Mouse (Mus musculus) naive thymus-derived CD4-positive, alpha-beta T cell, adult 2 months (primary cell): ENCODE data around the gene Cryzl1.

Source experiments
- DNase-seq: peaks from one replicate; pipeline ENCODE4 v3.0.0-alpha.2; 2011; ENCODE audit warnings: low read depth

The Cryzl1 gene

GRCm38 (mm10) chr16:91740184-91740917 is 11.6 kb upstream of the Cryzl1 start:
- no peak for DNase-seq

- DNase-seq: no peak
Measured at GRCm38 (mm10) chr16:91738505-91738904, 9.7 kb upstream of the Cryzl1 start.

GRCm38 (mm10) chr16:91736046-91736816 is 7.5 kb upstream of the Cryzl1 start:
- no peak for DNase-seq

GRCm38 (mm10) chr16:91734771-91735170 is 6.0 kb upstream of the Cryzl1 start:
- no peak for DNase-seq

- no peak for DNase-seq
Measured at GRCm38 (mm10) chr16:91732816-91733215, 4.0 kb upstream of the Cryzl1 start.

- DNase-seq: no peak
Measured at GRCm38 (mm10) chr16:91730446-91730845, 1.7 kb upstream of the Cryzl1 start.

- DNase-seq: peak; percentile 56
Measured at GRCm38 (mm10) chr16:91729821-91730441, 1.2 kb upstream of the Cryzl1 start.

- peak; percentile 99 for DNase-seq
Measured at GRCm38 (mm10) chr16:91729066-91729482, 299 bp upstream of the Cryzl1 start, which contains the start of gene Itsn1. TSS of gene Itsn1 (plus strand) at chr16:91729281.

- DNase-seq: no peak
Measured at GRCm38 (mm10) chr16:91727433-91727832, 1.3 kb downstream of the Cryzl1 start.

GRCm38 (mm10) chr16:91724247-91724646 is 4.5 kb downstream of the Cryzl1 start:
- DNase-seq: peak; percentile 76

GRCm38 (mm10) chr16:91717399-91717798 is 11.4 kb downstream of the Cryzl1 start:
- DNase-seq: no peak

- no peak for DNase-seq
Measured at GRCm38 (mm10) chr16:91716927-91717349, 11.8 kb downstream of the Cryzl1 start.

GRCm38 (mm10) chr16:91710241-91710640 is 18.5 kb downstream of the Cryzl1 start:
- no peak for DNase-seq

GRCm38 (mm10) chr16:91704603-91705340 is 24.0 kb downstream of the Cryzl1 start:
- no peak for DNase-seq

GRCm38 (mm10) chr16:91702771-91703188 is 26.0 kb downstream of the Cryzl1 start:
- no peak for DNase-seq

- no peak for DNase-seq
Measured at GRCm38 (mm10) chr16:91701908-91702307, 26.9 kb downstream of the Cryzl1 start.

GRCm38 (mm10) chr16:91698995-91699394 is 29.8 kb downstream of the Cryzl1 start:
- no peak for DNase-seq

GRCm38 (mm10) chr16:91695108-91695755 is 33.5 kb downstream of the Cryzl1 start:
- DNase-seq: no peak

- peak; percentile 78 for DNase-seq
Measured at GRCm38 (mm10) chr16:91694455-91695084, 34.2 kb downstream of the Cryzl1 start.

- peak; percentile 37 for DNase-seq
Measured at GRCm38 (mm10) chr16:91689791-91690190, 39.0 kb downstream of the Cryzl1 start.
